Mouse (Mus musculus) thymus, adult 2 months (tissue): ENCODE data around the gene Peak1.

ENCODE experiments used
- CTCF ChIP-seq: fragments of 200-500 bp; IDR thresholded peaks from 2 replicates; pipeline ENCODE4 v1.5.1; 2012; ENCODE audit warnings: mild to moderate bottlenecking, control low read depth, low read length, moderate library complexity, borderline replicate concordance; ENCODE audit not compliant: control insufficient read depth, poor library complexity, insufficient read depth; ENCODE audit errors: extremely low read depth
- POLR2A ChIP-seq: fragments of 200-500 bp; IDR thresholded peaks from 2 replicates; pipeline ENCODE4 v1.6.1; 2012; ENCODE audit warnings: mild to moderate bottlenecking, low read length, control low read depth, moderate library complexity; ENCODE audit not compliant: control insufficient read depth, poor library complexity, insufficient read depth; ENCODE audit errors: extremely low read depth

DNA sequence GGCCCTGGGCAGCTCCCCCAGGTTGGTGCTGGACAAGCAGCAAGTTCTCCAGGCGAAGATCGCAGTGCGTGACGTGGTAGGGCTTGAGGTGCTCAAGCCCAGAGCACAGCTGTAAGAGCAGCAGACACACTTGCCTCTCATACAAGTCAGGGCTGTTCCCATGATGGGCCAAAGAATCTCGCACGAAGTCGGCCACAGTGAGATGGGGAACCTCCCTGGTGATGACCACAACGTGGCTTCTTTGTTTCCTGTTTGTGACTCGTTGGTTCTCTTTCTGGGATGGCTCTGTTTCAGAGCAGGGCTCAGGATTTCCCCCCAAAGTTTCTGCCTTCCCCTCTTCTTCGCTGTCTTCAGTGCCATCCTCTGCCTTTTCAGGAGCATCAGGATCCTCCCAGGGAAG lies 210.8 kb downstream of the Peak1 start:
- TF ChIP-seq CTCF (no peak), POLR2A (no peak)
